Mouse (Mus musculus): ENCODE results near the gene Asap3.

DNA sequence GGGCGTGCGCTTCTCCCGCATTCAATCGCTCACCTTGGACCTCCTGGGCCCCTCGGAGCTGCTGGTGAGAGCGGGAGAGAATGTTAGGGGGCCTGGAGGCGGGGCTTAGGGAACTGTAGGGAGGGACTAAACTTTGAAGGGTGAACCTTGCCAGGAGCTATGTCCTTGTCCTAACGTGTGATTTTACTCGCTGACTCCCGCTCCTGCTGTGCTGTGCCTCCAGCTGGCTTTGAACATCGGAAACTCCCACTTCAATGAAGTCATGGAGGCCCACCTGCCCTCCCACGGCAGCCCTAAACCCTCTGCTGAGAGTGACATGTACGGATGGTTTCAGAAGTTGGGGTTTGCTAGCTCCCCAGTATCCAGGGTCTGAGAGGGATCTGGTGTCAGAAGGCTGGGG, 32.5 kb downstream of the Asap3 start:
- TF ChIP-seq CTCF (IDR thresholded peaks at IDR 0.05) (no peak), POLR2A (IDR thresholded peaks at IDR 0.05; ENCODE audit: insufficient read depth, low read depth, low read length) (no peak)

Data from heart, adult 2 months (tissue).